Mouse (Mus musculus) adrenal gland, adult (tissue): Measurements from ENCODE around the gene Oas1d.
A peak's percentile ranks its signal among the peaks of the same experiment; 100 is the strongest.
"Not testable (repeated sequence)": the region's sequence is repeated elsewhere in the genome, so short reads cannot be mapped to it uniquely, and the experiment has no call there.

Source experiments
- DNase-seq, 2 experiments: peaks; one replicate each; pipeline ENCODE4 v3.0.0; 2022 to 2023; ENCODE audit warnings: low spot score in 1 of 2; ENCODE audit not compliant: inconsistent age in 2 of 2

Gene Oas1d

DNA sequence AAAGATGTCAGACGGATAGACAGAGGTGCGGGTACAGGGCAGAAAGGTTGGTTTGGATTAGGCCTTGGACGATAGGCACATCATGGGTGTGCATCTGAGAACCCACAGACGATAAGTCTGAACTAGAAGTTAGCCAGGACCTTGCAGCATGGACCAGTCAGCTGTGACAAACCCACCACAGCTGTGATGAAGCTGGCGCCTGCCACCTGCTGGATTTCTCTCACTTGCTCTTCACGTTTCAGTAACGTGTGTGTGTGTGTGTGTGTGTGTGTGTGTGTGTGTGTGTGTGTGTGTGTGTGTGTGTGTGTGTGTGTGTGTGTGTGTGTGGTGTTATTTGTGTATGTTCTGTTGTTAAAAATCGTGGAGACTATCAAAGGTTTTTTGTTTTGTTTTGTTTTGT is at the start of gene Oas1d:
TSS of gene Oas1d (plus strand) at position 333 of the 400 bp plus-strand sequence.
- DNase-seq = not testable (repeated sequence)

DNA sequence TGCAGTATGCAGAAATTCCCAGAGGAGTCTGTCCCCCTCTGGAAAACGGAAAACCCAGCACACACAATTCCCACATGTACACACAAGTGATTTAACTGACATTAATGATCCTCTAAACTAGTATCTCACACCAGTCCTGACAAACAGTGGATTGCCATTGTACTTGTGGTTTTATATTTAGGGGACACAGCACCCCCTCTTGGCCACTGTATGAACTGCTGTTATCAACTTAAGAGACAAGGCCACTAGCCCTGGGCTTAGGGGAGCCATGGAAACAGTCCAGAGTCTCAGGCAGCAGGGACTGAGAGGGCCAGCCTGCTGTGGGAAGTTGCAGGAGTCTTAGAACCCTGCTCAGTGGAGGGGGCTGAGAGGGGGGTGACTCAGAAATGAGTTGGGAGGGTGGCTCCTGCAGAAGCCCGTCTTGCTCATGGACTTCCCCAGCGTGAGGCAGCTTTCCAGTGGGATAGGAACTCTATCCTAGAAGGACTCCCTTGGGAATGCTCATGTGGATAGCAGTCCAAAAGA is 48.9 kb upstream of the Oas1d start:
- peak in 1 of 2 experiments; percentile 33 for DNase-seq

DNA sequence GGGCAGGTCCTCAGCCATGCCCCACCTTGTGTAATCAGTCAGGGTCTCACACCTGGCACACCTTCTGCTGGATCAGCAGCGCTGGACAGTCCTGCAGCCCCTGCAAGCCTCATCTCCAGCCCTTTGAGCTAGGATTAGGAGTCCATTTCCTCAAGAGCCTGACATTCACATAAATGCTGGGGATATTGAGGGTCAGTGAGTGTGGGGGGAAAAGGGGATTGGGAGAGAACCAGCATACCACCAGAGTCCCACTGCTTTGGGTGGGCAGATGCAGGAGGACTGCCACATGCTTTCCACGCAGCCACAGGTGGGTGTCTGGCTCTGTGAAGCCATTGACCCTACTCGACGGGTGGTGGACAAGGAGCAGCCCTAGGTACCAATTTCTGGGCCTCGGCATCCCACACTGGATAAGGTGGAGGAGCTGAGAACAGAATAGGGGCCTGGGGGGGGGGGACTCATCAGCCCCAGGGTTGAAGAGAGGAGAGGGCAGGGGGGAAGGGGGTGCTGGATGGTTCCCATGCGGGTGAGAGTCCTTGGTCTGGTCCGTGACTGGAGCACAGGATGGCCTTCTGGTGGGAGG is 44.8 kb upstream of the Oas1d start:
- DNase-seq = no peak

GRCm38 (mm10) chr5:120870081-120870480 is 44.3 kb upstream of the Oas1d start:
- no peak for DNase-seq

GRCm38 (mm10) chr5:120870782-120871181 is 43.6 kb upstream of the Oas1d start:
- DNase-seq = no peak

- DNase-seq = no peak
Measured at GRCm38 (mm10) chr5:120871469-120871868, 42.9 kb upstream of the Oas1d start.

- not testable (repeated sequence) for DNase-seq
Measured at GRCm38 (mm10) chr5:120876839-120877238, 37.5 kb upstream of the Oas1d start.

DNA sequence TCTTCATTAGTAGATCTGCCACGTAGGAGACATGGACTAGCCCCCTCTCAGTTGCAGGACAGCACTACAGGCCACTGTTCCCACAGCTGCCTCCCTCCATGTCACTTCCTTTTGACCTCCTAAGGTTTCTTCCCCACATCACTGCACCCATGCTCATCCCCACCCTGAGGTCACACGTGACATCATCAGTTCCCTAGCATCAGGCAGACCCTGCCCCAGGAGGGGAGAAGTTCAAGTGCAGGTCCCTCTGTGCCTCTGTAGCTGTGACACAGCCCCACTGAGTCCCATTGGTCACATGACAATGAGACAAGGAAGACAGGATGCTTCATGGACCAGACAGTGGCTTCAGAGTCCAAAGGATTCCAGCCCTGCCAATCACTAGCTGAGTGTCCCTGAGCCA is 36.9 kb upstream of the Oas1d start:
- DNase-seq = not testable (repeated sequence)

DNA sequence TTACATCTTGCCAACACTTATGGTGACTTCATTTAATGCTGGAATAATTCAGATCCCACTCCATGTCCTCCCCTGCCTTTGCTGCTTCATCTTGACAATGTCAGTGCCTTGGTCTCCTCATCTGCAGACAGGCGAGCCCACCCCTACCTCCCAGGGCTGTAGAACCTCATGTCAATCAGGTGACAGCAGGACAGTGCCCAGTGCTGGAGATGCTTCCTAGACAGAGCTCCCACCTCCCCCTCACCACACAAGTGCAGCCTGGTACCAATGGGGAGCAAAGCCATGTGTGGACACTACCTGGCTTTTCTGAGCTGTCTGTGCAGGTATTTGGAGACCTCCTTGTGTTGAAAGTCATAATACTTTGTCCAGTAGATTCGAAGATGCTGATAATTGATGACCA is 35.5 kb upstream of the Oas1d start:
- DNase-seq = not testable (repeated sequence)

DNA sequence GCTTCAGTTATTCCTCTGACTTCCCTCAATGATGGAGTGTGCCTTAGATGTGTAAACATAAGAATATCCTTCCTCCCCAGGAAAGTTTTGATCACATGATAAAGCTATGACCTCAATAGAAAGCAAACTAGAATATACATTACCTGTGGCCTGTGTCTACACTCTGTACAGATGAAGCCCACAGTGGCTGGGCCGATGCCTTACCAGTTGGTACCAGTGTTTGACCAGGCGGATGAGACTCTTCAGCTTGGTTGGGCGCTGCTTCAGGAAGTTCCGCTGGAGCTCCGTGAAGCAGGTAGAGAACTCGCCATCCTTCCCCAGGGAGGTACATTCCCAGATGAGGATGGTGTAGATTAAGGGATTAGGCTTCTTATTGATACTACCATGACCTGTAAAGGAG is 32.7 kb upstream of the Oas1d start:
- not testable (repeated sequence) for DNase-seq

GRCm38 (mm10) chr5:120887413-120887812 is 26.9 kb upstream of the Oas1d start, which contains the start of gene Oas1g:
Gene Oas1g (minus strand): TSS chr5:120887613.
- not testable (repeated sequence) for DNase-seq

- no peak for DNase-seq
Measured at GRCm38 (mm10) chr5:120887831-120888230, 26.5 kb upstream of the Oas1d start.

- DNase-seq = not testable (repeated sequence)
Measured at GRCm38 (mm10) chr5:120888294-120888815, 26.0 kb upstream of the Oas1d start.

DNA sequence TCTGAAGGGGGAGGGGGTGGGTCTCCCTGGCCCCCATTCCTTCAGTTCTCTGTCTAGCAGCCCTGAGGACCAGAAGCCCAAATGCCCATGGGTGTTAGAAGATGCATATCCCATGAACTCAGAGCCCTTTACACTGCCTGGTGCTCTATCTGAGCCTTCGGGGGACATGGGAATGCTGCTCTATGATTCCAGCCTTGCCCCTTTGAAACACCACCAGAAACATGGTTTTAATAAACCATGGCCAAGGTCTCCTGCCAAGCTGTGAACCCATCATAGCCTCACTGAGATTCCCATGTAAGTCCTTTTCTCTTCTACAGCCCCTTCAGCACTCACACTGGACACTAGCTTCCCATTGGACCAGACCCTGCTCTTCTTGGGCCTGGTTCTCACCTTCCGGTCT is 24.3 kb upstream of the Oas1d start:
- DNase-seq = no peak

- no peak for DNase-seq
Measured at GRCm38 (mm10) chr5:120890991-120891390, 23.3 kb upstream of the Oas1d start.

DNA sequence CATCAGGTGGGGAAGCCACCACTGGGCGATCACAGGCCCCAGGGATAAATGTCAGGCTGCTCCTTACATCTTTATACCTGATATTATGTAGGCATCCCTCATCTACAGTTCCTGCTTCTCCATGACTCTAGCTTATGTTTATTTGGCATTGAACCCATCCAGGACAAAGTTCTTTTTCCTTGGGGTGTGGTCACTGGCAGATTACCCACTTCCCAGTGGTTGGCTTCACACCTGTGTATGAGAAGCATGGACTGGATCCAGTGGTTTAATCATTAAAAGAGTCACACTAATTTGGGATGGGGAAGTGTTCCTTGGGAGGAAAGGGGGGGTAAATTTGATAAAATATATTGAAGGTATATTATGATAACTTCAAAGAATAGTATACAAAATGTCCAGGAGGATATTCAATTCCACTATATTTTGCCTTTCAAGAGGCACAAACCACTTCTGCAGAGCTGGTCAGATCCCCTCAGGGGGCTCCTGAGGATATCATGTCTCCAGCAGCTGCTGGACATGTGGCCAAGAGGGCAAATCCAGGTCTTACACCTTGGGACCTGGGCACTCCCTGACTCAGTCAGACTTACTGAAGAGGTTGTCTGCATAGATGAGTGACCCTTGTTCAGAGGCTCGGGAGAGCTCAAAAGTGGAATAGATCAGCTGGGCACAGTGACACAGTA is 22.6 kb upstream of the Oas1d start:
- DNase-seq = not testable (repeated sequence)

DNA sequence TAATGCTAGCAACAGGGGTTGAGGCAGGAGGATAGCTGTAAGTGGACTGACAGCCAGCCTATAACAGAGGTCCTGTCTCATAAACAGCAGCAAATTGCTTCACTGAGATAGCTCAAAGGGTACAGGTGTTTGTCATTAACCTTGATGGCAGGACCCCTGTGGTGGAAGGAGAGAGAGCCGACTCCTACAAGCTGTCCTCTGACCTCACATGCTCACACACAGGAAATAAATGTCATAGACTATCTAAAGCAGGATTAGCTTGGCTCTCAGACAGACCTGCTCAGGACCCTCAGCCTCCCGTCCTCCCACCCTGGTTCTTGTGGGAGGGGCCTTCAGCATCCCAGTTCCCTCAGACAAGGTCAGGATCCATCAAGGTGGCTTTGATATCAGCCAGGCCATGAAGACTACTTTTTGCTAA is 22.1 kb upstream of the Oas1d start:
- no peak for DNase-seq

DNA sequence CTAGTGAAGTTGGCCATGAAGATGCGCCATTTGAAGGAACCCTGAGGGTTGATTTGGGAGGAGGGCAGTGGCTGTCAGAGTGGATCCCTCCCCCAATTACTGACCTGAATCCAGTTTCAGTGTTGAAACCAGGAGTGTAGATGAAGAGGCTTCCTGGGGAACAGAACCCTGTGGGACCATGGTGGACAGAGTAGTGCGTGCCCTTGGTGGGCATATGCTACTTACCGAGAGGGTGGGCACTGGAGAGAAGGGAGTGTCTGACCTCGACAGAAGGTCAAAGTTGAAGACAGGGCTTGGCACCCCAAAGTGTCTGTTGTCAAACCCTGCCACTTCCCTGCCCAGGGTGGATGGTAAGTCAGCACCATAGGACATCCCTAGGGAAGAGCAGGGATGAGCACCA is 20.5 kb upstream of the Oas1d start:
- not testable (repeated sequence) for DNase-seq

GRCm38 (mm10) chr5:120894692-120895091 is 19.6 kb upstream of the Oas1d start:
- not testable (repeated sequence) for DNase-seq

GRCm38 (mm10) chr5:120895231-120895900 is 19.0 kb upstream of the Oas1d start:
- DNase-seq = no peak

- no peak for DNase-seq
Measured at GRCm38 (mm10) chr5:120898307-120898706, 16.0 kb upstream of the Oas1d start.

- no peak for DNase-seq
Measured at GRCm38 (mm10) chr5:120898726-120899125, 15.6 kb upstream of the Oas1d start.
